In genomic region chr11:117881787-117882186, GRCm38 (mm10) we compare ENCODE assay signal across 8 mouse cellular contexts. TPM values are rescaled to one million over a fixed set of nuclear protein-coding genes. Genes with fewer than 3 reads are reported as not detected.
DNase-seq lines count a peak whose midpoint lies in the region; TF ChIP-seq lines count a peak whose summit lies in the region.

No protein-coding gene starts in this region.

- no peak for TF ChIP-seq POLR2A in lung, adult 2 months (IDR thresholded peaks at IDR 0.05; ENCODE audit: borderline replicate concordance, extremely low read depth, low read depth, low read length)

- WGBS in lung, adult 2 months = 5% methylated on average over 8 of the region's 8 CpGs

- TF ChIP-seq CTCF in lung, adult 2 months (IDR thresholded peaks at IDR 0.05; ENCODE audit: insufficient read depth, low read length) = no peak

- no peak overlapping the region for H3K4me3 ChIP-seq in lung, adult 2 months (replicated peaks; ENCODE audit: extremely low read depth, low read depth, low read length)

- intact Hi-C loops in left cerebral cortex, postnatal 4 days (cut with DNase I) = no loop called here

- DNase-seq in lung, adult 18-20 months = peak; percentile 81 to 88
- no peak for DNase-seq in lung, adult 2 months
- DNase-seq in adrenal gland, postnatal 25 days = peak; percentile 35
- peak; percentile 73 for DNase-seq in kidney, adult 9 months
- DNase-seq in lung, postnatal 25 days (ENCODE audit: low spot score) = peak; percentile 88
- no peak for DNase-seq in ovary, adult 18-20 months (ENCODE audit: low spot score)
- DNase-seq in left cerebral cortex, postnatal 4 days = no peak
- no peak for DNase-seq in natural killer cell, adult 2 months (ENCODE audit: low spot score in 2 of 2)

- peaks cover 44% of the 10 kb centered on the region for H3K4me1 ChIP-seq in lung, adult 2 months (ENCODE audit: control insufficient read depth, insufficient read depth, low read length)

RNA-seq across cellular contexts. Expression of gene Tha1, which starts 8.5 kb away (rescaled TPM):
- polyA plus RNA-seq in lung, adult 2 months (2012; rRNA removed) = 11.7 and 15.5 TPM in 2 replicates
- 14.8 and 16.7 TPM in 2 replicates for total RNA-seq in adrenal gland, postnatal 25 days (2021)
- total RNA-seq in left cerebral cortex, postnatal 4 days (2021) = 1 to 10 TPM; 2.1 to 3.3 TPM

RNA-seq across cellular contexts. Expression of gene Tmem235, which starts 21.2 kb away (rescaled TPM):
- polyA plus RNA-seq in lung, adult 2 months (2012; rRNA removed) = not detected in 2 replicates
- not detected in 2 replicates for total RNA-seq in adrenal gland, postnatal 25 days (2021)
- not detected for total RNA-seq in left cerebral cortex, postnatal 4 days (2021)

RNA-seq across cellular contexts. Expression of gene Birc5, which starts 32.7 kb away (rescaled TPM):
- 1.4 and 2.5 TPM in 2 replicates for polyA plus RNA-seq in lung, adult 2 months (2012; rRNA removed)
- 5.2 and 8.5 TPM in 2 replicates for total RNA-seq in adrenal gland, postnatal 25 days (2021)
- total RNA-seq in left cerebral cortex, postnatal 4 days (2021) = 1 to 10 TPM; 6.3 to 6.7 TPM

RNA-seq across cellular contexts. Expression of gene Tk1, which starts 55.9 kb away (rescaled TPM):
- 7.3 and 11.5 TPM in 2 replicates for polyA plus RNA-seq in lung, adult 2 months (2012; rRNA removed)
- 14.3 and 18.4 TPM in 2 replicates for total RNA-seq in adrenal gland, postnatal 25 days (2021)
- total RNA-seq in left cerebral cortex, postnatal 4 days (2021) = 1 to 10 TPM; 8.9 to 9.0 TPM

RNA-seq across cellular contexts. Expression of gene Afmid, which starts 56.1 kb away (rescaled TPM):
- 4.3 and 6.0 TPM in 2 replicates for polyA plus RNA-seq in lung, adult 2 months (2012; rRNA removed)
- total RNA-seq in adrenal gland, postnatal 25 days (2021) = 10.1 and 13.2 TPM in 2 replicates
- total RNA-seq in left cerebral cortex, postnatal 4 days (2021) = 10 to 100 TPM in 1 of 2 experiments, 1 to 10 TPM in 1; 7.8 to 11.5 TPM

Comparison
In these comparisons a context has a peak if more than half of its experiments do, and no peak if none do; other contexts are left out.
1. DNase-seq: peak in lung, adult 18-20 months (2 of 2), adrenal gland, postnatal 25 days (single experiment), kidney, adult 9 months (single experiment) and lung, postnatal 25 days (single experiment); none in lung, adult 2 months (single experiment), ovary, adult 18-20 months (single experiment), left cerebral cortex, postnatal 4 days (single experiment) and natural killer cell, adult 2 months (0 of 2).